Mouse (Mus musculus) cerebellum, adult 2 months (tissue): ENCODE results near the gene Gm45837.

Experiments used
- CTCF ChIP-seq: fragments of 200-500 bp; IDR thresholded peaks from 2 replicates; pipeline ENCODE4 v1.5.1; 2011; ENCODE audit warnings: low read depth, mild to moderate bottlenecking, control low read depth, low read length, moderate library complexity, borderline replicate concordance; ENCODE audit not compliant: insufficient read depth
- POLR2A ChIP-seq: fragments of 200-500 bp; IDR thresholded peaks from 2 replicates; pipeline ENCODE4 v1.6.1; 2011; ENCODE audit warnings: low read length, control low read depth, borderline replicate concordance; ENCODE audit not compliant: insufficient read depth

- no peak for TF ChIP-seq POLR2A
- no peak for TF ChIP-seq CTCF
Measured at GRCm38 (mm10) chr7:101477200-101477599, 66.5 kb downstream of the Gm45837 start.
